Mouse (Mus musculus) heart, embryonic 14.5 days (tissue): ENCODE data around the gene Gm4767. TPM values are rescaled to one million over a fixed set of nuclear protein-coding genes. Genes with fewer than 3 reads are reported as not detected.
A peak's percentile ranks its signal among the peaks of the same experiment; 100 is the strongest.
"Not testable (repeated sequence)": the region's sequence is repeated elsewhere in the genome, so short reads cannot be mapped to it uniquely, and the experiment has no call there.

Experiments used
- ATAC-seq: fragments of 200-750 bp; cut with Nextera tagmentation; 2 replicates; pipeline ENCODE4 v1.8.0; 2017; ENCODE audit warnings: low read depth, moderate TSS enrichment; ENCODE audit not compliant: insufficient number of reproducible peaks, insufficient read depth, low FRiP score
- H3K27ac ChIP-seq, 2 experiments: fragments of 200-500 bp in 1 of 2; fragments of 300-500 bp in 1 of 2; sonication (generic) in 1 of 2; replicated peaks in 1 of 2; 2 replicates each; pipeline ENCODE4 v1.5.1; 2012 to 2014; ENCODE audit warnings: low read depth in 2 of 2, low read length in 2 of 2, control low read depth in 1 of 2, mild to moderate bottlenecking in 1 of 2, mixed read lengths in 1 of 2; ENCODE audit not compliant: control insufficient read depth in 1 of 2, insufficient read depth in 1 of 2
- H3K27me3 ChIP-seq: fragments of 300-500 bp; sonication (generic); 2 replicates; pipeline ENCODE4 v1.6.1; 2014; ENCODE audit warnings: mild to moderate bottlenecking, low read length, control low read depth; ENCODE audit not compliant: control insufficient read depth, insufficient read depth
- H3K36me3 ChIP-seq: fragments of 300-500 bp; sonication (generic); 2 replicates; pipeline ENCODE4 v1.6.1; 2014; ENCODE audit warnings: mild to moderate bottlenecking, control low read depth, low read length, mixed read lengths; ENCODE audit not compliant: control insufficient read depth, insufficient read depth
- H3K4me1 ChIP-seq, 2 experiments: fragments of 200-500 bp in 1 of 2; fragments of 300-500 bp in 1 of 2; sonication (generic) in 1 of 2; 2 replicates each; pipeline ENCODE4 v1.6.1; 2012 to 2014; ENCODE audit warnings: low read length in 2 of 2, control low read depth in 1 of 2, mixed read lengths in 1 of 2; ENCODE audit not compliant: control insufficient read depth in 2 of 2, insufficient read depth in 2 of 2
- H3K4me2 ChIP-seq: fragments of 300-500 bp; sonication (generic); 2 replicates; pipeline ENCODE4 v1.6.1; 2014; ENCODE audit warnings: mild to moderate bottlenecking, low read length
- H3K4me3 ChIP-seq, 2 experiments: fragments of 200-500 bp in 1 of 2; fragments of 300-500 bp in 1 of 2; sonication (generic) in 1 of 2; 2 replicates each; pipeline ENCODE4 v1.5.1; 2012 to 2014; ENCODE audit warnings: low read length in 2 of 2, mild to moderate bottlenecking in 2 of 2, control low read depth in 1 of 2, low read depth in 1 of 2, moderate library complexity in 1 of 2; ENCODE audit not compliant: control insufficient read depth in 1 of 2, insufficient read depth in 1 of 2
- H3K9ac ChIP-seq: fragments of 300-500 bp; sonication (generic); 2 replicates; pipeline ENCODE4 v1.6.1; 2014; ENCODE audit warnings: mild to moderate bottlenecking, low read length
- H3K9me3 ChIP-seq: fragments of 300-500 bp; sonication (generic); 2 replicates; pipeline ENCODE4 v1.6.1; 2016; ENCODE audit warnings: low read length, control low read depth; ENCODE audit not compliant: control insufficient read depth
- WGBS: fragments of 180-500 bp; shearing (Covaris S2); extraction: QIAGEN DNeasy Blood & Tissue Kit; methylation state at CpG from one replicate; pipeline ENCODE4 v1.1.7; 2014; 5-methylcytosine and 5-hydroxymethylcytosine counted together
- polyA plus RNA-seq: library from polyadenylated mRNA; unstranded; fragments of >200 nt; fragmentation: Nextera tagmentation; extraction: Ambion mirVana; gene quantifications from 2 replicates; pipeline ENCODE4 v1.2.1, GENCODE M21; 2014

The Gm4767 gene
- polyA plus RNA-seq, result 2.1 and 2.4 TPM in 2 replicates

GRCm38 (mm10) chr10:81811899-81812298, at the start of gene Gm4767:
Gene Gm4767 (plus strand): TSS chr10:81812186.
- not testable (repeated sequence) for ATAC-seq, H3K9me3 ChIP-seq, H3K27me3 ChIP-seq, H3K9ac ChIP-seq, H3K27ac ChIP-seq, H3K36me3 ChIP-seq, H3K4me2 ChIP-seq, H3K4me1 ChIP-seq
- H3K4me3 ChIP-seq, result peak within 1 kb of the TSS in 1 of 2 experiments; percentile 13; a peak in 1 of 4 replicates
- 18% methylated on average over 10 of the region's 20 CpGs for WGBS

- H3K4me3 ChIP-seq, H3K36me3 ChIP-seq, H3K4me1 ChIP-seq, H3K9ac ChIP-seq, H3K27me3 ChIP-seq, H3K4me2 ChIP-seq, H3K9me3 ChIP-seq, H3K27ac ChIP-seq: not testable (repeated sequence)
- WGBS, result no CpG with 5 or more reads among the region's 43 CpGs
- ATAC-seq, result peak; percentile 84
These were observed 41.2 kb upstream of the Gm4767 start, which contains the start of gene Gm3055 for GRCm38 (mm10) chr10:81770506-81771403. Gene Gm3055 (minus strand): TSS chr10:81771161.

- H3K4me3 ChIP-seq, H3K27ac ChIP-seq, H3K9me3 ChIP-seq, H3K4me2 ChIP-seq, H3K36me3 ChIP-seq, H3K4me1 ChIP-seq, ATAC-seq, H3K9ac ChIP-seq, H3K27me3 ChIP-seq: not testable (repeated sequence)
- no CpG with 5 or more reads among the region's 3 CpGs for WGBS
These were observed 40.6 kb upstream of the Gm4767 start for GRCm38 (mm10) chr10:81771404-81771777.

- not testable (repeated sequence) for H3K4me2 ChIP-seq, H3K9me3 ChIP-seq, H3K9ac ChIP-seq, H3K27ac ChIP-seq, H3K4me3 ChIP-seq, H3K4me1 ChIP-seq, H3K27me3 ChIP-seq, ATAC-seq, H3K36me3 ChIP-seq
- no CpG with 5 or more reads among the region's 18 CpGs for WGBS
These were observed 34.2 kb downstream of the Gm4767 start for GRCm38 (mm10) chr10:81846219-81846618.

- ATAC-seq, result peak; percentile 98
- H3K27ac ChIP-seq, H3K9me3 ChIP-seq, H3K9ac ChIP-seq, H3K4me3 ChIP-seq, H3K27me3 ChIP-seq, H3K36me3 ChIP-seq, H3K4me1 ChIP-seq, H3K4me2 ChIP-seq: not testable (repeated sequence)
- whole genome bisulfite sequencing, result 46% methylated on average over 3 of the region's 49 CpGs
These were observed 51.7 kb downstream of the Gm4767 start, which contains the start of gene Gm32687 for GRCm38 (mm10) chr10:81863409-81864407. Gene Gm32687 (plus strand): TSS chr10:81863934.

Other genes with a start within 250 kb of the Gm4767 start
- gene Tle2, start 237.6 kb upstream of the Gm4767 start, polyA plus RNA-seq, result 21.6 and 21.8 TPM in 2 replicates
- 30.7 and 35.3 TPM in 2 replicates for gene Tle6, start 211.1 kb upstream of the Gm4767 start, polyA plus RNA-seq
- 0.35 and 0.84 TPM in 2 replicates for gene BC025920, start 205.9 kb upstream of the Gm4767 start, polyA plus RNA-seq
- 22.5 and 23.9 TPM in 2 replicates for gene Sirt6, start 184.4 kb upstream of the Gm4767 start, polyA plus RNA-seq
- gene Ankrd24, start 183.6 kb upstream of the Gm4767 start, polyA plus RNA-seq, result 8.1 and 9.0 TPM in 2 replicates
- gene Gm10778, start 163.1 kb upstream of the Gm4767 start, polyA plus RNA-seq, result 3.0 and 3.3 TPM in 2 replicates
- gene Zfp433, start 107.4 kb upstream of the Gm4767 start, polyA plus RNA-seq, result 12.4 and 12.7 TPM in 2 replicates
- 4.7 and 4.9 TPM in 2 replicates for gene Gm3055, start 41.0 kb upstream of the Gm4767 start, polyA plus RNA-seq
- 6.4 and 7.6 TPM in 2 replicates for gene Gm32687, start 51.7 kb downstream of the Gm4767 start, polyA plus RNA-seq
- gene Zfp781, start 118.3 kb downstream of the Gm4767 start, polyA plus RNA-seq, result 2.6 and 2.7 TPM in 2 replicates
- 10.5 and 12.4 TPM in 2 replicates for gene Zfp873, start 235.9 kb downstream of the Gm4767 start, polyA plus RNA-seq